Mouse (Mus musculus) myocyte (in vitro differentiated cells): Measurements from ENCODE around the gene Rell1. TPM values are rescaled to one million over a fixed set of nuclear protein-coding genes. Genes with fewer than 3 reads are reported as not detected.

Experiments
- H3K27me3 ChIP-seq: one replicate; pipeline ENCODE4 v1.6.1; 2011; ENCODE audit not compliant: control insufficient read depth, insufficient read depth, insufficient read length
- H3K36me3 ChIP-seq: one replicate; pipeline ENCODE4 v1.6.1; 2011; ENCODE audit not compliant: control insufficient read depth, insufficient read depth
- H3K4me2 ChIP-seq: one replicate; pipeline ENCODE4 v1.6.1; 2011; ENCODE audit warnings: low read depth, control low read depth
- H3K4me3 ChIP-seq: one replicate; pipeline ENCODE4 v1.5.1; 2011; ENCODE audit warnings: mild to moderate bottlenecking, control low read depth, moderate library complexity
- H3K79me2 ChIP-seq: one replicate; pipeline ENCODE4 v1.6.1; 2011; ENCODE audit not compliant: control insufficient read depth, insufficient read depth
- H3ac ChIP-seq: one replicate; pipeline ENCODE4 v1.6.1; 2011; ENCODE audit not compliant: control insufficient read depth, insufficient read length
- CEBPB ChIP-seq: IDR thresholded peaks from 2 replicates; pipeline ENCODE4 v1.6.1; 2011; ENCODE audit warnings: mild to moderate bottlenecking, moderate library complexity; ENCODE audit not compliant: poor library complexity, insufficient read depth, severe bottlenecking
- E2F4 ChIP-seq: IDR thresholded peaks from one replicate; pipeline ENCODE4 v1.6.1; 2011; ENCODE audit warnings: mild to moderate bottlenecking, control low read depth, moderate library complexity; ENCODE audit not compliant: insufficient read depth
- MAX ChIP-seq: IDR thresholded peaks from one replicate; pipeline ENCODE4 v1.6.1; 2011; ENCODE audit warnings: low read depth, mild to moderate bottlenecking, control low read depth
- MYOD1 ChIP-seq, 3 experiments: IDR thresholded peaks; one replicate each; pipeline ENCODE4 v1.6.1; 2011; ENCODE audit warnings: control low read depth in 2 of 3, low read depth in 2 of 3, mild to moderate bottlenecking in 2 of 3, moderate library complexity in 1 of 3; ENCODE audit not compliant: insufficient read length in 2 of 3, control insufficient read depth in 1 of 3
- MYOG ChIP-seq, 3 experiments: IDR thresholded peaks; one replicate each; pipeline ENCODE4 v1.6.1; 2011; ENCODE audit warnings: control low read depth in 2 of 3, low read depth in 2 of 3, mild to moderate bottlenecking in 2 of 3; ENCODE audit not compliant: insufficient read length in 2 of 3, control insufficient read depth in 1 of 3, insufficient read depth in 1 of 3
- POLR2A ChIP-seq: IDR thresholded peaks from one replicate; pipeline ENCODE4 v1.6.1; 2011; ENCODE audit warnings: low read depth, mild to moderate bottlenecking, control low read depth, moderate library complexity; ENCODE audit not compliant: insufficient read length
- POLR2AphosphoS2 ChIP-seq: IDR thresholded peaks from one replicate; pipeline ENCODE4 v1.6.1; 2011; ENCODE audit warnings: low read depth, control low read depth; ENCODE audit not compliant: insufficient read length
- REST ChIP-seq: IDR thresholded peaks from one replicate; pipeline ENCODE4 v1.6.1; 2011; ENCODE audit warnings: mild to moderate bottlenecking, control low read depth, moderate library complexity; ENCODE audit not compliant: insufficient read depth, insufficient read length
- SRF ChIP-seq: IDR thresholded peaks from one replicate; pipeline ENCODE4 v1.6.1; 2011; ENCODE audit warnings: low read depth; ENCODE audit not compliant: control insufficient read depth, insufficient read length
- TCF12 ChIP-seq: IDR thresholded peaks from one replicate; pipeline ENCODE4 v1.6.1; 2011; ENCODE audit warnings: mild to moderate bottlenecking, control low read depth; ENCODE audit not compliant: poor library complexity, insufficient read depth, severe bottlenecking
- TCF3 ChIP-seq: IDR thresholded peaks from one replicate; pipeline ENCODE4 v1.6.1; 2011; ENCODE audit warnings: low read depth, control low read depth; ENCODE audit not compliant: insufficient read length
- USF1 ChIP-seq: IDR thresholded peaks from one replicate; pipeline ENCODE4 v1.6.1; 2011; ENCODE audit warnings: low read depth, mild to moderate bottlenecking, control low read depth, moderate library complexity
- polyA plus RNA-seq: library from polyadenylated mRNA; unstranded; fragments of >200 nt; fragmentation: generic; extraction: Trizol; gene quantifications from one replicate; pipeline ENCODE4 v1.2.1, GENCODE M21; 2012; ENCODE audit warnings: missing spikeins

Gene Rell1
- polyA plus RNA-seq, 1 experiment: 25.9 TPM

DNA sequence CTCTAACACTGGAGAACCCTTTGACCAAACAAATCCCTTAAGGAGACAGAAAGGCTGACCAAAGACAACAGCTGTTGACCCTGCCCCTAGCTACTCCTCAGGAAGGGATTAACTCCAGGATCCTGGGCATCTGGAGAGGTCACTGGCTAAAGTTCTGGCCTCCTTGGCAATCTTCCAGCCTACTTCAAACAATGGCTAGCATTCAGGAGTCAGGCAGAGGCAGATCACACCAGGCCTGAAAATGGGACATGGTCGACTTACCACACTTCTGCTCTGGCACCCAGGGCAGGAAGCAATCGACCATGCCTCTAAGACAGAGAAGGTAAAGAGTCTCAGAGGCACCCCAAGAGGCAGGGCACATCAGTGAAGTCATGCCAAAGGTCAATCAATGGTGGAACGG, 19.5 kb downstream of the Rell1 start:
- Histone ChIP-seq H3K36me3 (no peaks in the 10 kb centered on the region), H3ac (no peak overlapping the region), H3K4me2 (peak overlapping the region; percentile 30), H3K4me3 (no peak overlapping the region), H3K79me2 (peaks cover 74% of the 10 kb centered on the region), H3K27me3 (no peaks in the 10 kb centered on the region)
- TF ChIP-seq POLR2A: no peak
- TF ChIP-seq MAX: no peak
- TF ChIP-seq MYOD1 (IDR thresholded peaks at IDR 0.05; ENCODE audit: control insufficient read depth in 1 of 3, insufficient read length in 2 of 3, low read depth in 2 of 3): peak in 2 of 3 experiments; percentile 44 to 78
- no peak for TF ChIP-seq TCF3
- no peak for TF ChIP-seq E2F4
- peak; percentile 45 for TF ChIP-seq TCF12
- TF ChIP-seq MYOG (IDR thresholded peaks at IDR 0.05; ENCODE audit: control insufficient read depth in 1 of 3, insufficient read depth in 1 of 3, insufficient read length in 2 of 3, low read depth in 2 of 3): peak in 2 of 3 experiments; percentile 4 to 52
- no peak for TF ChIP-seq REST

DNA sequence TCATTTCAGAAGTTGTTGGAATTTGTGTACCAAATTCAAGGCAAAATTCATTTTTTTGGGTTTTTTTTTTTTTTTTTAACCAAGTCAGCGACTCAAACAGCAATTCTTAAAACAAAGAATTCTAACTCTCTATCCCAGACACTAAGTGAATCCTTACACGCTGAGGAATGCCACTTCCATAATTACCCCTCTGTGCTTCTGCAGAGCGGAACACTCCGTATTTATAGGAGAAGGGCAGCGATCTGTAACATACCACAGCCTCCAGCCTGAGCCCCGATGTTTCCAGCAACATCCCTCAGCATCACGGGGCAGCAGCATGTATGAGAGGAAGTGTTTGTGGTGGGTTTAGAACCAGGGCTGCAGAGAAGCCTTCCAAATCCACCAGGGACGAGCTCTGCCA, 21.2 kb downstream of the Rell1 start:
- H3K36me3 ChIP-seq: no peaks in the 10 kb centered on the region
- no peak overlapping the region for H3K4me2 ChIP-seq
- no peak overlapping the region for H3ac ChIP-seq
- H3K4me3 ChIP-seq: no peak overlapping the region
- TF ChIP-seq USF1: no peak
- no peak for TF ChIP-seq TCF12
- no peak for TF ChIP-seq MYOD1 (IDR thresholded peaks at IDR 0.05; ENCODE audit: control insufficient read depth in 1 of 3, insufficient read length in 2 of 3, low read depth in 2 of 3)
- no peak for TF ChIP-seq REST
- TF ChIP-seq MAX: no peak
- TF ChIP-seq POLR2A: no peak
- TF ChIP-seq CEBPB: no peak
- no peaks in the 10 kb centered on the region for H3K27me3 ChIP-seq
- peaks cover 57% of the 10 kb centered on the region for H3K79me2 ChIP-seq

- H3K4me2 ChIP-seq: no peak overlapping the region
- H3ac ChIP-seq: no peak overlapping the region
- no peaks in the 10 kb centered on the region for H3K36me3 ChIP-seq
- TF ChIP-seq MYOG (IDR thresholded peaks at IDR 0.05; ENCODE audit: control insufficient read depth in 1 of 3, insufficient read depth in 1 of 3, insufficient read length in 2 of 3, low read depth in 2 of 3) (no peak), MAX (no peak)
- no peak overlapping the region for H3K4me3 ChIP-seq
- H3K79me2 ChIP-seq: peaks cover 38% of the 10 kb centered on the region
- H3K27me3 ChIP-seq: no peaks in the 10 kb centered on the region
Measured at GRCm38 (mm10) chr5:63943291-63943690, 25.4 kb downstream of the Rell1 start.

DNA sequence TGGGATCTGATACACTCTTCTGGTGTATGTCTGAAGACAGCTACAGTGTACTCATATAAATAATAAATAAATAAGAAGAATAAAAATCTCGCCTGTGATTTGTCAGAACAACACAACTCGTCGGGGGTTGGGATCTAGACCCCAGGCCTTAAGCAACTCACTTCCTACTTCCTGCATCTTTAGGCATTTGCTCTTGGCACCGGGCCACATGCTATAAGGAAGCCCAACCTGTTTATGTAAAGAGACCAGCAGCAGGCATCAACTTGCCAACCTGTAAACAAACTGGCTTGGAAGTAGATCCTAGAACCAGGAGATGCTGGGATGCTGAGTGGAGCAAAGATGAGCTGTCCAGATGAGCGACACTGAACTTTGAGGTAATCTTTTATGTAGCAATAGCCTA, 26.8 kb downstream of the Rell1 start:
- no peak overlapping the region for H3K4me2 ChIP-seq
- H3ac ChIP-seq: no peak overlapping the region

GRCm38 (mm10) chr5:63938575-63938974, 30.1 kb downstream of the Rell1 start:
- no peak overlapping the region for H3K4me3 ChIP-seq
- TF ChIP-seq CEBPB (no peak), POLR2AphosphoS2 (no peak), SRF (no peak), E2F4 (no peak), MAX (no peak), POLR2A (no peak), TCF12 (no peak), TCF3 (no peak), USF1 (no peak), REST (no peak), MYOD1 (IDR thresholded peaks at IDR 0.05; ENCODE audit: control insufficient read depth in 1 of 3, insufficient read length in 2 of 3, low read depth in 2 of 3) (no peak), MYOG (IDR thresholded peaks at IDR 0.05; ENCODE audit: control insufficient read depth in 1 of 3, insufficient read depth in 1 of 3, insufficient read length in 2 of 3, low read depth in 2 of 3) (no peak)
- H3K36me3 ChIP-seq: peaks cover 21% of the 10 kb centered on the region
- H3K4me2 ChIP-seq: no peak overlapping the region
- H3K27me3 ChIP-seq: no peaks in the 10 kb centered on the region
- H3K79me2 ChIP-seq: peaks cover 15% of the 10 kb centered on the region
- H3ac ChIP-seq: no peak overlapping the region

More for the DNA sequence above, 26.8 kb downstream of the Rell1 start:
- no peaks in the 10 kb centered on the region for H3K27me3 ChIP-seq
- H3K79me2 ChIP-seq: peaks cover 29% of the 10 kb centered on the region
- no peaks in the 10 kb centered on the region for H3K36me3 ChIP-seq
- TF ChIP-seq MYOD1 (IDR thresholded peaks at IDR 0.05; ENCODE audit: control insufficient read depth in 1 of 3, insufficient read length in 2 of 3, low read depth in 2 of 3) (no peak), CEBPB (no peak), TCF3 (no peak), E2F4 (no peak), POLR2AphosphoS2 (no peak), TCF12 (no peak), USF1 (no peak), POLR2A (no peak), MYOG (IDR thresholded peaks at IDR 0.05; ENCODE audit: control insufficient read depth in 1 of 3, insufficient read depth in 1 of 3, insufficient read length in 2 of 3, low read depth in 2 of 3) (no peak), REST (no peak), SRF (no peak), MAX (no peak)
- no peak overlapping the region for H3K4me3 ChIP-seq
